Mouse (Mus musculus) testis, postnatal 10 days (tissue): Measurements from ENCODE around the gene Eln.

Experiments
- DNase-seq: peaks from one replicate; pipeline ENCODE4 v3.0.0; 2021; ENCODE audit warnings: low spot score

Gene Eln

DNA sequence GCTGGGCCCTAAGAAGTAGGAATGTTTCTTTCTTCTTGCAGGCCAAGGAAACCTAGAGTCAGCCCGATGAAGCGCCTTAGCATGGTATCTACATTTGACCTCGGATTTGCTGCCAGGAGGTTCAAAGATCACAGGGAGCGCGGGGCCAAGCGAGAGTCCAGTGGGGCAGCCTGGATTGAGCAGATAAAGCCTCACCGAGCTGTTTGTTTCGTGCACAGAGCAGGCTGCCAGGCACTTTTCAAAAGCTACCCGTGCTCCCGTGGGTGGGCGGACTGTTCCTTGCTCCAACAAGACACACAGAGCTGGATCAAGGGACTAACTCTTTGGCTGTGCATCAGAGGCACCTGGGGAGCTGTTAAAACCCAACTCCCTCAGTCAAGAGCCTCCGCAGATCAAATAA is 3.1 kb downstream of the Eln start:
- DNase-seq: no peak

DNA sequence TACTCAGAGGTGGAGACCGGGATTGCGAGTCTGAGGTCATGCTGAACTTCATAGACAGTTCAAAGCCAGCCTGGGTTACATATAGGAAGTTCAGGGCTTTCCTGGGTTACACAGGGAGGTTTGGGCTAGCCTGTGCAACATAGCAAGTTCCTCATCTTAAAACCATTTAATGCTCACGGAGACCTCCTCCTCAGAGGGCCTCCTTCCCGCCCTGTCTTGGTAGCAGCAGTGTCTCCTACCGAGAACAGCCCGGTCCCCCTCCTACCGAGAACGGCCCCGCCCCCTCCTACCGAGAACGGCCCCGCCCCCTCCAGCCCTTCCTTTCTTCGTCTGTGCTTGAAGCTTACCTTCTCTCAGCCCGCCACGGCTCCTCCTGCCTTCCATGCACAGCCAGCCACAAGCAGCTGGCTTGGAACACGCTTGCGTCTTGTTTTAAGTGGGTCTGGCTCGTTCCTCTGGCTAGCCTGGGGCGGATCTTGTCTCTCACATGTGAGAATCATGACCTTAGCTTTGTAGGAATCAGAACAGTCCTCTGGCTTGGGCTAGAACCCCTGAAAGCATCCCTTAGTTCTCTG is 4.8 kb downstream of the Eln start:
- DNase-seq: peak; percentile 74

DNA sequence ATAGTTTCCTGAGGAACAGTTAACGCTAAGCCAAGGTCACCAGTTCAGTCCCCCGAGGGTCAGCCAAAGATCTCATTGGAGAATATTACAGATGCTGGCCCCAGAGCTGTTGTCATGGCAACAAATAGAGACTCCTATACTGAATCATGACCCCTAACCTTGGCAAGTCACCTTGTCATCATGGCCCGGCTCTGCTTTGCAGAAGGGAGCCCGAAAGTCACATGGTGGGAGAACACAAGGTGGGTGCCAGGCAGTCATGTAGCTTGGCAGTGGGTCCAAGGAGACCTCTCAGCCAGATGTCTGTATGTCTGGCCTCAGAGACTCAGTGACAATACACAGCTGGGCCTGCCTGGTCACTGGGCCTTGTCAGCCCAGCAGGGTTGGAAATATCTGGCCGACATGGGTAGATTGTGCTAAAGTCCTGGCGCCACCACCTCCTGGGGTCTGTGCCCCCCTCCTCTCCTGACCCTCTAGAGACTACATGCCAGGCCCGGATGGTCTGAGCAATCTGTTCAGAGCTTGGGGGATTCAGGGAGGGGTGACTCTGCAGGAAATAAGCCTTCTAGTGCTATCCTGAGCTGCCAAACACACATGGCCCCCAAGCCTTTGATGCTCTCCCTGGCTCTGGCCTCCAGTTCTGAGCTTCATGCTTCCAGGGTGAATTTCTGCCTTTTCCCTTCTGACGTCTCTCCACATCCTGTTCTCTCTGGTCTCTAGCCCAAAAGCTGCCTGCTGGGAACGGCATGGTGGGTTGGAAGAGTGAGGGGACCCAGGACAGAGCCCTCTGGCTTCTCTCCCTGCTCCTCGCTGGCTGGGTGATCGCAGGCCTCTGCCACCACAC is 6.4 kb downstream of the Eln start:
- DNase-seq: no peak

DNA sequence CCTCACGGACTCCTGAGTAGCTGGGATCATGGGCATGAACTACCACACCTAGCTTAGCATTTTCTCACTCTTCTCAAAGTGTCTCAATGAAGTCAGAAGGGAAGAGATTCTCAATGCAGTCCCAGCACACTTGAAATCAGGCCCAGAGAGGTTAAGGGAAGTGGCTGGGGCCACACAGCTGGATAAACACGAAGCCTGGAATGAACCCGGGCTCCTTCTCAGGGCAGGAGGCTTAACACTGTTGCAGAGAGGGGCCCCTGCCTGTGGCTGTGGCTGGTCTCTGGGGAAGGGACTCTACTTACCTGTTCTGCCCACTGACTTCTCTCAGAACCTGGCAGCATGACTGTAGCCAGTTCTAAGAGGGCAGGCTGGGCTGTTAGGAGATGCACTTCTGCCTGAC is 7.2 kb downstream of the Eln start:
- DNase-seq: no peak

DNA sequence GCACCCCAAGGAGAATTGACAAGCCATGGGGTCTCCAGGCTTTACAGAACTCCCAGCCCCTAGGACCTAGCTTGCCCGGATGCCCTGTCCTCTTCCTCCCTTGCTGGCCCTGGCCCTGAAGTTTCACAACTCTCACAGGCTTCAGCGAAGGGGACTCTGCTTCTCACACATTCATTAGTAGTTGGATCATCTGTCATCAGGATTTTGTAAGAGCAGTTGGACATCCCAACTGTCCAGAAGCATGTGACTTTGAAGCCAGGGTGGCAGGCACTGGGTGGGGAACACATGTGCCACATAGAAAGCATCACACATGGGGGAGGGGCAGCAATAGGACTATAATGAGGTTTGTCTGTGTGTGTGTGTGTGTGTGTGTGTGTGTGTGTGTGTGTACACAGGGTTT is 12.2 kb downstream of the Eln start:
- DNase-seq: no peak

DNA sequence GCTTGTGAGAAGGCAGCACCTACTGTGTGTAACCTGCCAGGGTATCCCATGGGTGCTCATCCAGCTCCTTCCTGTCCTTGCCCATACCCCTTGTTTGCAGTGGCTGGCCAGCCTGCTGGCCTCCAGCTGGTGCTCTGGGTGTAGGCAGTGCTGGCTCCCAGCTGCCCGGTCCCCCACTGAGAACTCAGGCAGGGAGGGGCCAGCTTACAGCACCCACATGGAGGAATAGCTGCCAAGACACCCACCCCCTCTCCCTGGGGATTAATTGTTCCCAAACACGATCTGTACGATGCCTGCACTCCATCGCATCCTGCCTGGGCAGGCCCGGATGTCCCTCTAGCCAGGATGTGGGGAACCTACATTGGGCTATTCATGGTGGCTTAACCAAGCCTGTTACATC is 13.1 kb downstream of the Eln start:
- no peak for DNase-seq

DNA sequence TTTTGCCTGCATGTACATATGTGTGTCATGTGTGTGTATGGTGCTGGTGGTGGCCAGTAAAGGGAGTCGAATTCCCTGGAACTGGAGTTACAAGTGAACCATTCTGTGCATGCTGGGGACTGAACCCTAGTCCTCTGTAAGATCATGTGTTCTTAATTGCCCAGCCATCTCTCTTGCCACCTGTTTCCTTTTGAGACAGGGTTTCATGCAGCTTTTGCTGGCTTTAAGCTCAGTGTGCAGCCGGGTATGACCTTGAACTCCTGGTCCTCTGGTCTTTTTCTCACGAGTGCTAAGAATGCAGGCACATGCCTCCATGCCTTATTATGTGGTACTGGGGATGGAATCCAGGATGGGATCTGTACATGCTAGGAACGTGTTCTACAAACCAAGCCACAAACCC is 13.9 kb downstream of the Eln start:
- no peak for DNase-seq

DNA sequence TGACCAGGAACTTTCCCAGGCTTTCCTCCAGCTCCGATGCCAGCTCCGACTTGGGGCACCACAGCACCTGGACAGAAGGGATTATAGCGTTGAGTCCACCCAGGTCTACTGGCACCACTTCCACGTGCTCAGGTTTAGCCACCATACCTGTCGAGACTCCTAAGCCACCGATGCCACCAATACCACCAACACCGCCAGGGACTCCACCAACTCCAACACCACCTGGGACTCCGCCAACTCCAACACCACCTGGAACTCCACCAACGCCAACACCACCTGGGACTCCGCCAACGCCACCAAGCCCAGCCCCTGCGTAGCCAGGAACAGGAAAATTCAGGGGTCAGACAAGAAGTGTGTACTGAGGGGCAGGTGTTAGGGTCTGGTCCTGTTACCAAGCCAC is 18.0 kb downstream of the Eln start:
- no peak for DNase-seq

DNA sequence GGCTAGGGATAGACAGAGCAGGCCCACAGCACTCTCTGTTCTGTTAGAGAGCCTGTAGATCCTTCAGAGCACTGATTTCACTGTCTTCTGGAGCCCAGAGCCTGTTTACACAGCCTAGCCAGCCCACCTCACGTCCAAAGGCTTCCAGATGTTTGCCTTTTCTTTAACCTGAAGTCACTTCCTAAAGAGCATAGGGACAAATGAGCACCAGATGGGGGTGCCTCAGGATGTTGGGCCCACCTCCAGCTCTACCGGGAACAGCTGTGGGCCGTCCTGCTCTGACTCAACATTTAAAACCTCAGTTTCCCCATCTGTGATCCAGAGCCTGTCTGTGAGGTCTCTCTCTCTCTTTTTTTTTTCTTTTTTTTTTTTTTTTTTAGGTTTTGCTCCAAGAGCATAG is 18.6 kb downstream of the Eln start:
- no peak for DNase-seq

DNA sequence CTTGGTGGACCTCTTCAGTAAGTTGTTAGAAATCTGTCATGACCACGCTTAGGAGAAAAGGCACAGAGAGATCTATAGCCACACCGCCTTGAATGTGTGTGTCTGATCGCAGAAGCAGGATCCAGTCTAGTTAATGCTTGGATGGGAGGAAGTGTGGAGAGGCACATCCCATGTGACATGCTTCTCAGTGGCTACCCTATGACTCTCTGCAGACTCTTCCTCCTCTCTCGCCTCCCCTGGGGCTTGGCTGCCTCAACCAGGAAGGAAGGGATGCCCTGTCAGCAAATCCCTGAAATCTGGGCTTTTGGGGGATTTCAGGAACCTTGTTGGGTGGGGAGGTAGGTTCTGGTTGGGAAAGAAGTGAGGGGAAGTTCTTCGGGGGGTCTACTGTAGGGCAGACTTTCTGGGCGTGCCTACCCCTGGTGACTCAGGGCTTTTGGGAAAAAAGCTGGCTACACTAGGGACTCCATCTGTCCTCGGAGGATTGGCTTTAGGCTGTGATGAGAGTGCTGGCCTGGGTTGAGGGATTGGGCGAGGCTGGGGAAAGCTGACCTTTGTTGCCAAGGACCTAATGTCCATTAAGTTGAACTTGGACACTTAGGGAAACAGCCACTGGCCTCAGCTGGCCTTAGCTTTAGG is 20.0 kb downstream of the Eln start:
- DNase-seq: no peak

DNA sequence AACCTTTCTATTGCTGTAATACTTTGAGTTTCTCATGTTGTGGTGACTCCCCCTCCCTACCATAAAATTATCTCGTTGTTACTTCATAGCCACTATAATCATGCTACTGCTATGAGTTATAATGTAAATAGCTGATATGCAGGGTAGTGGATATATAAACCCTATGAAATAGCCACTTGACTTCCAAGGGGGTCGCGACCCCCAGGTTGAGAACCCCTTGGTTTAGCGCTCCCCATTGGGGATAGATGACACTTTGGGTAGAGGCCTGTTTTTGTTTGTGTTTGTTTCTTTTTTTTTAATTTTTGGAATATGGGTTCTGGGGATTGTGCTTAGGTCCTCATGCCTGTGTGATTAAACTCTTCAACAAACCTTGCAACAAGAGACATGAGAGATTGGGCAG is 21.8 kb downstream of the Eln start:
- DNase-seq: no peak

DNA sequence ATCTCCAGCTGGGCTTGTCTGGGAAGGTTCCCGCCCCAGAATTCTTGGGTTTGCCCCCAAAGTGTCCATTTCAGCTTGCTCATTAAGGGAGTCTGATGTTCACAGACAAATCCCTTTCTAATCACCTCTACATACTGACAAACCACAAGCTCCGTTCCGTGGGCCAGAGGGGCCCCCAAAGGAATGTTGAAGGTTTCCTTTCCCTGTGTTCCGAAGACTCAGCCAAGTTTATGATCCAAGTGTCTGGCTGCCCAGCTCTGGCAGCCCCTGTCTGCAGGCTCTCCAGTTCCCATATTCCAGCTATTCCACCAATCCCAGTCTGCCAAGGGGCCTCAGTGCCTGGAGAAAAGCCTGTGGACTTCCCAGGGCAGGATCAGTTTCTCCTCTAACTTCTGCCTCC is 27.1 kb downstream of the Eln start:
- no peak for DNase-seq

DNA sequence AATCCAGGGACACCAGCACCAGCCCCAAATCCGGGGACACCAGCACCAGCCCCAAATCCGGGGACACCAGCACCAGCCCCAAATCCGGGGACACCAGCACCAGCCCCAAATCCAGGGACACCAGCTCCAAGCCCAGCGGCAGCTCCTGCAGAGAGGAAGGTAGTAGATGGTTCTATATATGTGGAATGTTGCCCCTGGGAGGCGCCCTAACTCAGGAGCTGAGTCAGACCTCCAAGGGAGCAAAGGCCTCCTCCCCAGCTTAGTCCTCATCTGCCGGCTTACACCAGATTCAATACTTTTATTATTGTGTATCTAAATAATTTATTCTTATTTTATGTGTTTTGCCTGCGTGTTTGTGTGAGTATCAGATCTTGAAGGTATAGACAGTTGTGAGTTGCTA is 36.0 kb downstream of the Eln start:
- DNase-seq: no peak

DNA sequence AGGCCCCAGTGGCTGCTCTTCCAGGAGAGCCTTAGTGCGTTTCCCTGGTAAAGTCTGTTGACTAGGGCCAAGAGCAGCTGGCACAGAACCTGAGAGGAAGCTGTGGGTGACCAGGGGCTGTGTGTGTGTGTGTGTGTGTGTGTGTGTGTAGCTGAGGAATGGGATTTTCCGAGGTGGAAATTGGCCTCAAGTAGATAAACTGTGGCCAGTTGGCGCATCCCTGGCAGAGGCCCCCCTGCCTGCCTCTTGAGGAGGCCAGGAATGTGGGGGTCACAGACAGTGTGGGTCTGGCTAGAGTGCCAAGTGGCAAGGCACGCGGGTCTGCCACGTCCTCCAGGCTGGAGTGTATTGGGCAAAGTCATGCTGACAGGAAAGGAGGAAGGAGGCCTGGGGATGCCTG is 37.8 kb downstream of the Eln start:
- no peak for DNase-seq

DNA sequence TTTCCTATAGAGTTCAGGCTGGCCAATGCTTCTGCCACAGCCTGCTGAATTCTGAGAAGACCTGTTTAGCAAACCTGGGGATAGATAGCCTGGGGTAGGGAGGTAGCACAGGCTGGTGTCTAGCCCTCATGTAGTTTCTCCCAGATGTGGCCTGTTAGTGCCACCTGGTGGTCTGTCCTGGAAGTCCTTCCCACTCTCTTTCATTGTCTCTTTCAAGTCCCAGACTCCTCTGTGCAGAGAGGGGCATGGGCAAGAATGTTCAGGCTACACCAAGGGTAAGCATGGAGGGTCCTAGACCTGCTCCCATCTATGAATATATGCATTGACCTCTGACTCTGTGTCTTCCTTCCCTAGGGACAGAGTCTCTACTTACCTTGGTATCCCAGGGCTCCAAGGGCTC is 43.0 kb downstream of the Eln start:
- peak; percentile 85 for DNase-seq

DNA sequence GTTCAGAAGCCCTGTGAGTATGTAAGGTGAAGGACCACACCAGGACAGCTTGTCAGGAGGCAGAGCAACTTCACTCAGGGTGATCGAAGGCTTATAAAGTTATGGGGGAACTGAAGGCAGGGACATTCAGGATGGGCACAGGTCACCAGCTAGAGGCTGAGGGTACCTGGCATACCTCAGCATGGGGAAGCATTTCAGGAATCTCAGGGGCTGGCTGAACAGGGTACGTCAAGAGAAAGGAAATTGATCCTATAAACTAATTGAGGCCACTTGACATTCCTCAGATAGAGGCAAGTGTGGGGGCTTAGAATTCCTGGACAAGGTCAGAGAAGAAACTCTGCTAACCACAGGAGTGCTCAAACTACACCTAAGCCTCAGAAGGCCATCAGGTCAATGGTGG is 51.6 kb downstream of the Eln start:
- no peak for DNase-seq

DNA sequence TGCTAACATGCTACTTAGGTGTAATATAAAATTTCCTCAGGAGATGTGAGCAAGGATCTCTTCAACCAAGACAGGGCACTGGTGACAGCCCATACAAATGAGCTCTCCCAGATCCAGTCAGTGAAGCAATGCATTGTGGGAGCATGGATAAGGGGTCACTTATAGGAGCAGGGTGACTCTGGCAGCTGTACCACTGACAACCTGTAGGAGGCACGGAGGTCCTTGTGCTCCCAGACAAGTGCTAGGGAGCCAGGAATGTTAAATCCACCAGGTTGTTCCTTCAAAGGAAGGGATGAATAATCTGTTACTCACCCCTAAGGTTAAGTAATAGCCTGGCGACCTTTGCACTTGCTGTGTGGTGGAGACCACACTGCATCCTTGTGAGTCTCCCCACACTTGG is 52.0 kb downstream of the Eln start:
- DNase-seq: no peak

DNA sequence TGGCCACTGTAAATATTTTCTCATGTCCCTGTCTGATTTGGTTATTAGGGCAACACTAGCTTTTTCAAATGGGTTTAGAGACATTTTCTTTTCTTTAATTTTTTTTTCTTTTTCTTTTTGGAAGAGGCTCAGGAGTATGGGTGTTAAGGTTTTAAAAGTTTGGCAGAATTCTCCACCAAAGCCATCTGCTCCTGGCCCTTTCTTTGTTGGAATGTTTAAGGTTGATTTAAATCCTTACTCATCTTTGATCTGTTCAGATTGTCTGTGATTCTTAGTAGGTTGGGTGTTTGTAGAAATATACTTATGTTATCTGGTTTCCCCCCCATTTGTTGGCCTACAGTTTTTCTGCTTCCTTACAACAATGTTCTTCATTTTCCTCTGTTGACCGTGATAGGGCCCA is 54.4 kb downstream of the Eln start:
- no peak for DNase-seq

DNA sequence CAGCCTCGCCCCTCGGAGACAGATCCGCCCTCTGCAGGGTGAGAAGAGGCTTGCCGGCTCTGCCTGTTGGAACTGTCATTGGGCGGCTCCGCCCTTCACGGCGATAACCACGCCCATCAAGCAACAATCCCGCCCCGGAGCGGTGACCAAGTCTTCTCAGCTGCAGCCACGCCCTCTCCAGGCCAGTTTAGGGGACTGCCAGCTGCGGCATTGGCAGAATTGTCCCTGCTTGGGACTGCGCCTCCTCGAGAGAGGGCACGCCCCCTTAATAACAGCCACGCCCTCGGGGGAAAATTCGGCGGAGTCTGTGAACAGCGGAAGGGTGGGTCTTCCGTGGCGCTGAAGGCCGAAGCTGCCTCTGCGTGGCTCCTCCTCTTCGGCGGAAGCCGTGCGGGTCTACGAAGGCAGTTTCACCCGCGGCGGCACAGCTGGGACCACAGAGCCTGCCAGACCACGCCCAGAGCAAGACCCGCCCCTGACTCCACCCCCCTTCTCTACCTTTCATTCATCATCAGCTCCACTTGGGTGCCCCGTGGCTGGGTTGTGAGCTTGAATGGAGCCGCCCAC is 58.3 kb downstream of the Eln start:
- DNase-seq: peak; percentile 99

DNA sequence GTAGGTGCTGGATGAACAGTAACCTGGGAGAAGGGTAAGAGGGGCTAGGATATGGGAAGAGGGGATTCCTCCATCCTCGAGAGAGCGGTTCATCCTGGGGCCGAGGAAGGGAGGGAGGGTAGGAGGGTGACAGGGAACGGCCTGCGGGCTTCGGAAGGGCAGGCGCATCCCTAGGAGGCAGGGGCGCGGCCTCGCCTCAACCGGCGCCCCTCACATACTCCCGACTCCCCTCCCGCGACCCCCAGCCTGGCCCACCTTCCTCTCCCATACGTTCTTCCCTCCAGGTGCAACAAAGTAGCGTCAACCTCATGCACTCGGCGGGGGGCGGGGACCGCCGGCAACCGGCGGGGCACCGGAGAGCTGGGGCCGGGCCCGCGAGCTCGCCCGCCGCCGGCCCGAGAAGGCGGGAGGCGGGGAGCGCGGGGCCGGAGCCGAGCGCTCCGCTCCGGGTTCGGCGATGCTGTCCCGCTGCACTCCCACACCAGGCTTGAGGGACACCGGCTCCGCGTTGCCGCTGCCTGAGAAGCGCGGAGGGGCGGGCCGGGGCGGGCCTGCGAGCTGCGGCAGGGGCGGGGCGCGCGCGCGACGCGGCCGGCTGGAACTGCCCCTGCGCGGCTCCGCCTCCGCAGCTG is 58.9 kb downstream of the Eln start, which contains the start of gene Limk1:
Limk1 (minus strand) TSS at position 513 of the 632 bp plus-strand sequence.
- DNase-seq: no peak

DNA sequence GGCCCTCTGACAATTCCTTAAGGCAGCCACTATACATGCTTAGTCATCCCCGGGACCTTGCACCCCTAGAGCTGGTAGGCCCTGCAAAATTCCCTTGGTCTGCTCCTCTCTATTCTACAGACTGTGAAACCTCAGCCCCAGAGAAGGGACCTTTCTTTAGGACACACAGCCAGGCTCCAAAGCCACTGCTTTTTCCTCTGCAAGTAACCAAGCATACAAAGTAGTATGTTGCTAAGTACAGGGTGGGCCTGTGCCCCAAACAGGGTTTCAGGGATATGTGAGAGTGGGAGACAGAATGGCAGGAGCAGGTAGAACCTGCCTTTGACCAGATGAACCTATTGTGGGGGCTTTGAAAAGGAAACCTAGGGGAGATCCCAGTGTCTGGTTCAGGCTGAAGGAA is 59.9 kb downstream of the Eln start:
- no peak for DNase-seq

DNA sequence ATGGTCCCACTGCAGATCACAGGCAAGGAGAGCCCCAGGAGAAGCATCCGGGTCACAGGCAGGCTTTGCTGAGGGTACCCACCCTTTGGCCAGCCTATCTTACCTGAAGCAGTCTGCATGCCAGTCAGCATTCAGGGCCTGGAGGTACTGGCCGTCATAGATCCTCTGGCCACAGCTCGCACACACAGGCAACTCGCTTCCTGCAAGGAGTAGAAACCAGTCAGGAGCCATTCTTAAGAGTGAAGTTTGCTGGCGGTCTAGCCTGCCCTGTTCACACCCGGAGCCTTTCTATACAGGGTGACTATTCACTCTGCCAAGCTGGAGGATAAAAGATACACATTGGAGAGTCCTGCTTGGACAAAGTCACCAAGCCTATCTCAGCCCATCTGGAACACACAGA is 60.6 kb downstream of the Eln start:
- DNase-seq: no peak

DNA sequence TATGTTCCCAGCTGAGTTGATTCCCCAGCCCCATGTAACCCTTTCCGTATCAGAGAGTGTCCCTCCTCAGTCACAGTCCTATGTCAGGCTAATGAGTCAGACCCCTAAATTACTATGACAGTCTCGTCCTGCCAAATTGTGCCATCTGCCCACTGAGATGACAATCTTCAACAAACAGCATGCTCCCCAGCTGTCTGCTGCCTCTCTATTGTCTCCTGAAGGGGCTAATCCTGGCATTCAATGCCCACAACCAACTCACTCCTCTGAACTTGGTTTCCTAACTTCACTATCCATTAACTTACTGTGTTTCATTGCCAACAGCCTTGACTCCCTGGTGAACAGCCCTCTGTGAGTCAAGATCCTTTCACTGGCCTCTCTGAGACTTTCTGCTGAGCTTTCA is 62.7 kb downstream of the Eln start:
- DNase-seq: no peak
